Mouse (Mus musculus): ENCODE data around the gene Rcor1.

GRCm38 (mm10) chr12:111135953-111136352 lies 96.8 kb downstream of the Rcor1 start:
- TF ChIP-seq CTCF (IDR thresholded peaks at IDR 0.05; ENCODE audit: extremely low read depth, insufficient read depth, low read length) (no peak), POLR2A (IDR thresholded peaks at IDR 0.05; ENCODE audit: extremely low read depth, insufficient read depth, low read length) (no peak)

Data from cortical plate, adult 2 months (tissue).